Mouse (Mus musculus) retina, postnatal 1 day (tissue): Measurements from ENCODE around the gene Vhl.
A peak's percentile ranks its signal among the peaks of the same experiment; 100 is the strongest.

Source experiments
- DNase-seq: peaks from one replicate; pipeline ENCODE4 v3.0.0-alpha.2; 2012

Gene Vhl

GRCm38 (mm10) chr6:113623941-113624751 lies at the start of gene Vhl:
Gene Vhl, plus strand, starts transcription at chr6:113623959.
- DNase-seq: peak; percentile 90

- DNase-seq: no peak
These were observed 47.7 kb upstream of the Vhl start for GRCm38 (mm10) chr6:113576044-113576443.

- DNase-seq: peak; percentile 56
These were observed 44.5 kb upstream of the Vhl start for GRCm38 (mm10) chr6:113579306-113579705.

GRCm38 (mm10) chr6:113583023-113583422 lies 40.7 kb upstream of the Vhl start:
- no peak for DNase-seq

GRCm38 (mm10) chr6:113585065-113585464 lies 38.7 kb upstream of the Vhl start:
- DNase-seq: no peak

GRCm38 (mm10) chr6:113586466-113587183 lies 37.1 kb upstream of the Vhl start:
- DNase-seq: no peak

GRCm38 (mm10) chr6:113592637-113593036 lies 31.1 kb upstream of the Vhl start:
- DNase-seq: no peak

GRCm38 (mm10) chr6:113597945-113598344 lies 25.8 kb upstream of the Vhl start:
- DNase-seq: no peak

GRCm38 (mm10) chr6:113599833-113600232 lies 23.9 kb upstream of the Vhl start:
- no peak for DNase-seq

GRCm38 (mm10) chr6:113600543-113601139 lies 23.1 kb upstream of the Vhl start, which contains the start of gene Fancd2os:
Gene Fancd2os, minus strand, starts transcription at chr6:113600715.
- DNase-seq: peak; percentile 12

GRCm38 (mm10) chr6:113602821-113603220 lies 20.9 kb upstream of the Vhl start:
- no peak for DNase-seq

- DNase-seq: no peak
These were observed 19.8 kb upstream of the Vhl start for GRCm38 (mm10) chr6:113603993-113604392.

GRCm38 (mm10) chr6:113604432-113605223 lies 19.1 kb upstream of the Vhl start, which contains the start of gene Brk1:
Gene Brk1, plus strand, starts transcription at chr6:113604772.
- peak; percentile 91 for DNase-seq

- DNase-seq: no peak
These were observed 18.6 kb upstream of the Vhl start for GRCm38 (mm10) chr6:113605224-113605545.

GRCm38 (mm10) chr6:113608871-113609270 lies 14.9 kb upstream of the Vhl start:
- DNase-seq: no peak

- no peak for DNase-seq
These were observed 14.5 kb upstream of the Vhl start for GRCm38 (mm10) chr6:113609293-113609692.

- no peak for DNase-seq
These were observed 11.3 kb upstream of the Vhl start for GRCm38 (mm10) chr6:113612258-113612969.

GRCm38 (mm10) chr6:113614152-113614551 lies 9.6 kb upstream of the Vhl start:
- no peak for DNase-seq

- no peak for DNase-seq
These were observed 8.8 kb upstream of the Vhl start for GRCm38 (mm10) chr6:113614997-113615396.

- no peak for DNase-seq
These were observed 8.3 kb upstream of the Vhl start for GRCm38 (mm10) chr6:113615489-113615888.

- no peak for DNase-seq
These were observed 373 bp upstream of the Vhl start for GRCm38 (mm10) chr6:113623386-113623785.
